Mouse (Mus musculus): ENCODE results near the gene Rrp8.

The Rrp8 gene

GRCm38 (mm10) chr7:105703184-105703583, 34.0 kb downstream of the Rrp8 start:
- no peak for DNase-seq (ENCODE audit: low spot score in 2 of 2)

GRCm38 (mm10) chr7:105690875-105691274, 46.3 kb downstream of the Rrp8 start:
- DNase-seq (ENCODE audit: low spot score in 2 of 2), result no peak

GRCm38 (mm10) chr7:105685541-105686197, 51.5 kb downstream of the Rrp8 start:
- DNase-seq (ENCODE audit: low spot score in 2 of 2), result no peak

Measured in right cerebral cortex, postnatal 10 days (tissue).